8 mouse cellular contexts compared by ENCODE assay signal in the genomic region with DNA sequence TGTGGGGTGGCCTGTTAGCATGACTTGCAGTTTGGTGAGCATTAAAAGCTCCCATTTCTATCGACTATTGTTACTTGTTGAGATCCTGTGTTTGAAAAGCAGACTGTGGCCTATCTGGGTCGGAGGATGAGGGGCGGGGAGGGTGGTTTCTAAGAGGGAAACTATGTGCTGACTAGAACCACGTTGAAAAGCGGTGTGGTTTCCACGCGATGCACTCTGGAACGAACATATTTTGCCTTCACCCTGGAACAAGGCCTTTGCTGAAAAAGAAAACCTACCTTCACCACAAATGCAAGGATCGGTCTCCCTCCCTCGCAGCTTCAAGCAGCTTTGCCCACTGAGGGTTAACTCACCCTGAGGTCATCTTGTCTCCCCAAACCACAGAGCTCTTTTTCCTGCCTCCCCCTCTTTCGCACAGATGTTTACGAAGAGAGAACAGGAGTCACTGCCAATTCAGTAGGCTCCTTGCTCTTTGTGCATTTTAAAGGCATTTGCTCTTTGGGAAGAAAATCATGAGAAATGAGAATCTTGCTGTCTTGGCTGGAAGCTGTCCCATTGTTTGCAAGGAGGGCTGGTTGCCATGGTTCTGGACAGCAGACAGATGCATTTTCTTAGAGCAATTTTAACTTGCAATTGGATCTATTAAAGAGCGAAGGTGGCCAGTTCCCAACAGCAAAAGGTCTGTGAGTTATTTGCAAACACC.
A peak's percentile ranks its signal among the peaks of the same experiment; 100 is the strongest.
DNase-seq lines count a peak whose midpoint lies in the region; ATAC-seq and TF ChIP-seq lines count a peak whose summit lies in the region.

No protein-coding gene starts in this region.

- H3K36me3 ChIP-seq in heart, embryonic 15.5 days: no peaks in the 10 kb centered on the region
- H3K36me3 ChIP-seq in heart, embryonic 11.5 days (ENCODE audit: control insufficient read depth, insufficient read depth, low read length): no peaks in the 10 kb centered on the region
- no peaks in the 10 kb centered on the region for H3K36me3 ChIP-seq in forebrain, postnatal 0 days (ENCODE audit: insufficient read depth)

- intact Hi-C loops in left cerebral cortex, postnatal 4 days (cut with DNase I): no loop called here

- H3K27me3 ChIP-seq in heart, embryonic 15.5 days: no peaks in the 10 kb centered on the region
- H3K27me3 ChIP-seq in heart, embryonic 11.5 days (ENCODE audit: control insufficient read depth, insufficient read depth, low read length): no peaks in the 10 kb centered on the region
- no peaks in the 10 kb centered on the region for H3K27me3 ChIP-seq in forebrain, postnatal 0 days (ENCODE audit: insufficient read depth, low read length)

- H3K4me3 ChIP-seq in heart, embryonic 15.5 days: no peak overlapping the region
- no peak overlapping the region for H3K4me3 ChIP-seq in heart, embryonic 11.5 days (ENCODE audit: low read depth, low read length)
- H3K4me3 ChIP-seq in forebrain, postnatal 0 days (ENCODE audit: low read depth, low read length): no peak overlapping the region

- no peaks in the 10 kb centered on the region for H3K9me3 ChIP-seq in heart, embryonic 15.5 days (replicated peaks)
- H3K9me3 ChIP-seq in heart, embryonic 11.5 days (replicated peaks; ENCODE audit: control insufficient read depth, low read length): no peaks in the 10 kb centered on the region
- H3K9me3 ChIP-seq in forebrain, postnatal 0 days (ENCODE audit: low read length): no peaks in the 10 kb centered on the region

- TF ChIP-seq CTCF in forebrain, postnatal 0 days (IDR thresholded peaks at IDR 0.05; ENCODE audit: low read depth): no peak

- peak overlapping the region; percentile 23 for H3K27ac ChIP-seq in heart, embryonic 15.5 days
- no peak overlapping the region for H3K27ac ChIP-seq in heart, embryonic 11.5 days (ENCODE audit: low read depth, low read length)
- no peak overlapping the region for H3K27ac ChIP-seq in forebrain, postnatal 0 days (ENCODE audit: low read depth, low read length)

- DNase-seq in Muller cell, postnatal 12 days (ENCODE audit: inconsistent ontology term): peak; percentile 53
- peak; percentile 42 for DNase-seq in forebrain, postnatal 0 days
- DNase-seq in left cerebral cortex, postnatal 4 days: peak; percentile 8
- peak; percentile 66 for DNase-seq in thymus, postnatal 0 days (ENCODE audit: low spot score)
- DNase-seq in cerebellum, postnatal 4 days (ENCODE audit: low spot score in 2 of 2): no peak
- no peak for DNase-seq in testis, postnatal 14 days (ENCODE audit: low spot score)

- no peak overlapping the region for H3K4me2 ChIP-seq in heart, embryonic 15.5 days
- no peak overlapping the region for H3K4me2 ChIP-seq in heart, embryonic 11.5 days
- no peak overlapping the region for H3K4me2 ChIP-seq in forebrain, postnatal 0 days (ENCODE audit: low read depth)

- ATAC-seq in heart, embryonic 15.5 days (replicated peaks; ENCODE audit: insufficient number of reproducible peaks, insufficient read depth, low FRiP score, low read depth): no peak
- no peak for ATAC-seq in heart, embryonic 11.5 days (replicated peaks; ENCODE audit: insufficient number of reproducible peaks, low FRiP score, low TSS enrichment)
- peak; percentile 44 for ATAC-seq in forebrain, postnatal 0 days

- no peak overlapping the region for H3K9ac ChIP-seq in heart, embryonic 15.5 days
- no peak overlapping the region for H3K9ac ChIP-seq in heart, embryonic 11.5 days (ENCODE audit: low read depth, low read length)
- no peak overlapping the region for H3K9ac ChIP-seq in forebrain, postnatal 0 days

- WGBS in heart, embryonic 15.5 days: 56% methylated on average over 13 of the region's 13 CpGs
- 72% methylated on average over 13 of the region's 13 CpGs for WGBS in heart, embryonic 11.5 days (ENCODE audit: insufficient replicate concordance)
- WGBS in forebrain, postnatal 0 days: 43% methylated on average over 13 of the region's 13 CpGs

- H3K4me1 ChIP-seq in heart, embryonic 15.5 days (replicated peaks): peaks cover 3% of the 10 kb centered on the region; the same call in 1 of the 2 replicates
- no peaks in the 10 kb centered on the region for H3K4me1 ChIP-seq in heart, embryonic 11.5 days (ENCODE audit: control insufficient read depth, insufficient read depth, low read length)
- H3K4me1 ChIP-seq in forebrain, postnatal 0 days (ENCODE audit: insufficient read depth): no peaks in the 10 kb centered on the region

Comparison
In these comparisons a context has a peak if more than half of its experiments do, and no peak if none do; other contexts are left out.
1. DNase-seq: peak in Muller cell, postnatal 12 days (single experiment), forebrain, postnatal 0 days (single experiment), left cerebral cortex, postnatal 4 days (single experiment) and thymus, postnatal 0 days (single experiment); none in cerebellum, postnatal 4 days (0 of 2) and testis, postnatal 14 days (single experiment).